In the genomic region with DNA sequence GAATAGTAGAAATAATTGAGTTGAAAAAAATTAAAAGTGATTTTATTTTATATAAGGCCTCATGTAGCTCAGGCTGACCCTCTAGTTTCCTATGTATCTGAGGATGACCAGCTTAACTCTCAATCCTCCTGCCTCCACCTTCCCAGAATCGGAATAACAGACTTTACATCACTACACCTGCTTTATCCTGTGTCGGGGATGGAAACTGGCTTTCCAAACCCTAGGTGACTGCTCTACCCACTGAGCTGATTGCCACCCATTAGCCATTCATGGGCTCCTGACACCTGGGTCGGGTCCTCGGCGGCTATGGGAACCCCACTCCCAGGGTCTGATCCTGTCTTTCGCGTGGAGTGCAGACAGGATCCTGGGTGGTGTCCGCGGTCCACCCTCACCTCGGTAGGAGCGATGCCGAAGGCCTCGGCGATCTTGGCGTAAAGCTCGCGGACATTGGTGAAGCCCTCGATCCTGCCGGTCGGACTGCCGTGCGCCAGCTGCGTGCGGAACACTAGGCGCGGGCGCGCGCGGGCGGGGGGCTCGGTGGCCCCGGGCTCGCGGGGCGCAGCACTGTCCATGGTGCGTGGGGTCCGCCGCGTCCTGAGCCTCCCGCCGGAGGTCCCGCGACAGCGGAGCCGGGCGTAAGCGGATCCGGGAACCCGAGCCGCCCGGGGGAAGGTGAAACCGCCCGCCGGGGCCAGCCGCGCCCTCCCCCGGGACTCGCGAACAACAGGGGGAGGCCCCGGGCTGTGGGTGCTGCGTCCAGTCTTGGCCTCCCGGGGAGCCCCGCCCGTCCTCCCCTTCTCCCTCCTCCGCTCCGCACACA, we compare ENCODE assay signal across 8 mouse cellular contexts. TPM values are rescaled to one million over a fixed set of nuclear protein-coding genes. Genes with fewer than 3 reads are reported as not detected.
DNase-seq lines count a peak whose midpoint lies in the region; ATAC-seq lines count a peak whose summit lies in the region.

A gene (minus strand): TSS at position 581 of the 820 bp plus-strand sequence.

- no peak for ATAC-seq in erythroblast, adult 5-6 weeks (replicated peaks; ENCODE audit: low FRiP score, poor library complexity, severe bottlenecking)
- no peak for ATAC-seq in forebrain, embryonic 13.5 days
- no peak for ATAC-seq in limb, embryonic 13.5 days (ENCODE audit: low FRiP score, low read depth)

- H3K27me3 ChIP-seq in erythroblast, embryonic 14.5 days (ENCODE audit: control insufficient read depth) = peaks cover 62% of the 10 kb centered on the region
- peaks cover 79% of the 10 kb centered on the region for H3K27me3 ChIP-seq in forebrain, embryonic 13.5 days
- peaks cover 84% of the 10 kb centered on the region for H3K27me3 ChIP-seq in limb, embryonic 13.5 days
- H3K27me3 ChIP-seq in splenic B cell, adult 2 months (ENCODE audit: control insufficient read depth, insufficient read depth, low read length, poor library complexity, severe bottlenecking) = no peaks in the 10 kb centered on the region

- H3K27ac ChIP-seq in forebrain, embryonic 13.5 days = no peak within 1 kb of the TSS
- no peak within 1 kb of the TSS for H3K27ac ChIP-seq in limb, embryonic 13.5 days

- H3K4me1 ChIP-seq in erythroblast, embryonic 14.5 days (ENCODE audit: control insufficient read depth) = peaks cover 49% of the 10 kb centered on the region
- peaks cover 23% of the 10 kb centered on the region for H3K4me1 ChIP-seq in forebrain, embryonic 13.5 days
- H3K4me1 ChIP-seq in limb, embryonic 13.5 days = peaks cover 27% of the 10 kb centered on the region

- peaks cover 21% of the 10 kb centered on the region for H3K36me3 ChIP-seq in erythroblast, embryonic 14.5 days (ENCODE audit: control insufficient read depth)
- peaks cover 15% of the 10 kb centered on the region for H3K36me3 ChIP-seq in forebrain, embryonic 13.5 days (ENCODE audit: poor library complexity, severe bottlenecking)
- H3K36me3 ChIP-seq in limb, embryonic 13.5 days = peaks cover 16% of the 10 kb centered on the region
- no peaks in the 10 kb centered on the region; the same call in 1 of the 2 replicates for H3K36me3 ChIP-seq in splenic B cell, adult 2 months (ENCODE audit: control insufficient read depth, insufficient read depth, low read length, poor library complexity, severe bottlenecking)

- H3K4me2 ChIP-seq in forebrain, embryonic 13.5 days = peak within 1 kb of the TSS; percentile 70
- peak within 1 kb of the TSS; percentile 76 for H3K4me2 ChIP-seq in limb, embryonic 13.5 days (replicated peaks)

- peak; percentile 40 to 51 for DNase-seq in B cell, adult 2 months
- DNase-seq in splenic B cell, adult 2 months (ENCODE audit: low read depth, low spot score) = peak; percentile 50
- DNase-seq in cerebellum, postnatal 4 days (ENCODE audit: low spot score in 2 of 2) = no peak
- no peak for DNase-seq in ovary, postnatal 10 days (ENCODE audit: low spot score)

- WGBS in forebrain, embryonic 13.5 days = 5% methylated on average over 50 of the region's 67 CpGs
- 4% methylated on average over 60 of the region's 67 CpGs for WGBS in limb, embryonic 13.5 days

- peak within 1 kb of the TSS; percentile 33 for H3K4me3 ChIP-seq in erythroblast, embryonic 14.5 days (replicated peaks)
- H3K4me3 ChIP-seq in forebrain, embryonic 13.5 days = peak within 1 kb of the TSS; percentile 41
- H3K4me3 ChIP-seq in limb, embryonic 13.5 days = peak within 1 kb of the TSS; percentile 44

- H3K9me3 ChIP-seq in erythroblast, embryonic 14.5 days (ENCODE audit: control insufficient read depth, low read length) = peaks cover 11% of the 10 kb centered on the region; the same call in 1 of the 2 replicates
- no peaks in the 10 kb centered on the region for H3K9me3 ChIP-seq in forebrain, embryonic 13.5 days (replicated peaks)
- no peaks in the 10 kb centered on the region for H3K9me3 ChIP-seq in limb, embryonic 13.5 days

- peak within 1 kb of the TSS; percentile 62 for H3K9ac ChIP-seq in forebrain, embryonic 13.5 days
- peak within 1 kb of the TSS; percentile 67 for H3K9ac ChIP-seq in limb, embryonic 13.5 days

RNA-seq across cellular contexts. Expression of the gene that starts here (rescaled TPM):
- polyA plus RNA-seq in erythroblast, embryonic 14.5 days (2012) = 0.01 TPM in 1 of 2 replicates, not detected in the other
- total RNA-seq in erythroblast, adult 5-6 weeks (2015; ENCODE audit: low replicate concordance) = not detected in 2 replicates
- not detected in 2 replicates for total RNA-seq in erythroblast, adult 5-6 weeks (2017; ENCODE audit: low replicate concordance)
- polyA plus RNA-seq in forebrain, embryonic 13.5 days (2015; fragmentation: Nextera tagmentation; extraction: Ambion mirVana) = not detected in 2 replicates
- polyA plus RNA-seq in limb, embryonic 13.5 days (2015; fragmentation: Nextera tagmentation; extraction: Ambion mirVana) = 0.06 TPM in 1 of 2 replicates, not detected in the other

Comparison
In these comparisons a context has a peak if more than half of its experiments do, and no peak if none do; other contexts are left out.
1. DNase-seq: peak in B cell, adult 2 months (2 of 2) and splenic B cell, adult 2 months (single experiment); none in cerebellum, postnatal 4 days (0 of 2) and ovary, postnatal 10 days (single experiment).
2. Peak in every context shown above with its lines, with median percentiles within 50 percentile points of each other: H3K4me3 ChIP-seq.